Mouse (Mus musculus) midbrain, embryonic 10.5 days (tissue): ENCODE data around the gene Wfikkn1. TPM values are rescaled to one million over a fixed set of nuclear protein-coding genes. Genes with fewer than 3 reads are reported as not detected.

Source experiments
- DNase-seq: peaks from one replicate; pipeline ENCODE4 v3.0.0-alpha.2; 2017; ENCODE audit warnings: low spot score
- H3K27ac ChIP-seq: fragments of 300-500 bp; sonication (generic); replicated peaks from 2 replicates; pipeline ENCODE4 v1.5.1; 2016; ENCODE audit warnings: mild to moderate bottlenecking
- H3K27me3 ChIP-seq: fragments of 300-500 bp; sonication (generic); 2 replicates; pipeline ENCODE4 v1.6.1; 2016; ENCODE audit warnings: low read depth, mild to moderate bottlenecking; ENCODE audit not compliant: poor library complexity, severe bottlenecking
- H3K36me3 ChIP-seq: fragments of 300-500 bp; sonication (generic); 2 replicates; pipeline ENCODE4 v1.6.1; 2016; ENCODE audit warnings: mild to moderate bottlenecking, moderate library complexity
- H3K4me1 ChIP-seq: fragments of 300-500 bp; sonication (generic); 2 replicates; pipeline ENCODE4 v1.6.1; 2016
- H3K4me3 ChIP-seq: fragments of 300-500 bp; sonication (generic); 2 replicates; pipeline ENCODE4 v1.5.1; 2016; ENCODE audit warnings: mild to moderate bottlenecking, moderate library complexity
- H3K9me3 ChIP-seq: fragments of 300-500 bp; sonication (generic); replicated peaks from 2 replicates; pipeline ENCODE4 v1.6.1; 2016; ENCODE audit warnings: mild to moderate bottlenecking
- WGBS: fragments of 180-500 bp; shearing (Covaris S2); methylation state at CpG from one replicate; pipeline ENCODE4 v1.1.7; 2016; 5-methylcytosine and 5-hydroxymethylcytosine counted together
- polyA plus RNA-seq: library from polyadenylated mRNA; unstranded; fragments of >200 nt; fragmentation: Nextera tagmentation; extraction: Ambion mirVana; gene quantifications from 2 replicates; pipeline ENCODE4 v1.2.1, GENCODE M21; 2016

Wfikkn1 gene
- polyA plus RNA-seq, 1 experiment from 2014 or later: 19.7 TPM

DNA sequence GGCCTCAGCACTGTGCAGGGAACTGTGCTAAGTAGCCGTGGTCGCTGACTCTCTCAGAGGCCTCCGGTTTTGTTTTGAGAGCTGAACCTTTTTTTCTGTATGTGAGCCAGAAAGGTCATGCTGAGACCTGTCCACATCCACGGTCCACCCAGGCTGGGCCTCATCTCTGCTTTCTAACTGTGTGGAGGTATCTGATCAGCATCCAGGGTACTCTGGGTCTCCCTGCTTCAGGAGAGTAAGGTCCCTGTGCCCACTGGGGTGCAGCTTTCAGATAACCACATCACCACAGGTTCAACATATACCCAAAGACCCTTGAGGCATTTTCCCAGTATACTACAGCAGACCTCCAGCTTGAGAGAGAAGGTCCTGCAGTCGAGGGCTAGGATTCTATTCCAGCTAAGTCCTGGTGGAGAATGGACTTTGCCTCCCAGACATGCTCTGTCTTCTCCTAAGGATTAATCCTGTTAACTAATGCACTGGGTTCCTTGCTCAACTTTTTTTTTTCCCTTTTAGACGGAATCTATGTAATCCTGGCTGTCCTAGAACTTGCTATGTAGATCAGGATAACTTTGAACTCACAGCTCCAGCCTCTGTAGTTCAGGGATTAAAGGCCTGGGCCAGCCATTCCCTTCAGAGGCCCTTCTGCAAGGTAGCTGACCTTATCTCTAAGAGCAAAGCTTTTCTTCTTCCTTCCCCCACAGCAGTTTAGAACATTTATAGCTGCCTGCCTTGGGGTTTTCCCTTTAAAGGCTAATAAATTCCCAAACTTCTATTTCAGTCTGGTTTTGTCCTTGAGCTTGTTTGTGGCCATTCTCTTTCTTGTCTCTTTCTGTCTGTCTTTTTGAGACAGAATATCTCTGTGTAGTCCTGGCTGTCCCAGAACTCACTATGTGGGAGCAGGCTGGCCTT, 18.7 kb downstream of the Wfikkn1 start:
- 12% methylated on average over 6 of the region's 6 CpGs for WGBS
- Histone ChIP-seq H3K36me3 (peaks cover 22% of the 10 kb centered on the region), H3K4me3 (peak overlapping the region; percentile 76), H3K27ac (peak overlapping the region; percentile 95), H3K9me3 (no peaks in the 10 kb centered on the region), H3K4me1 (peaks cover 51% of the 10 kb centered on the region), H3K27me3 (no peaks in the 10 kb centered on the region)
- DNase-seq: no peak

DNA sequence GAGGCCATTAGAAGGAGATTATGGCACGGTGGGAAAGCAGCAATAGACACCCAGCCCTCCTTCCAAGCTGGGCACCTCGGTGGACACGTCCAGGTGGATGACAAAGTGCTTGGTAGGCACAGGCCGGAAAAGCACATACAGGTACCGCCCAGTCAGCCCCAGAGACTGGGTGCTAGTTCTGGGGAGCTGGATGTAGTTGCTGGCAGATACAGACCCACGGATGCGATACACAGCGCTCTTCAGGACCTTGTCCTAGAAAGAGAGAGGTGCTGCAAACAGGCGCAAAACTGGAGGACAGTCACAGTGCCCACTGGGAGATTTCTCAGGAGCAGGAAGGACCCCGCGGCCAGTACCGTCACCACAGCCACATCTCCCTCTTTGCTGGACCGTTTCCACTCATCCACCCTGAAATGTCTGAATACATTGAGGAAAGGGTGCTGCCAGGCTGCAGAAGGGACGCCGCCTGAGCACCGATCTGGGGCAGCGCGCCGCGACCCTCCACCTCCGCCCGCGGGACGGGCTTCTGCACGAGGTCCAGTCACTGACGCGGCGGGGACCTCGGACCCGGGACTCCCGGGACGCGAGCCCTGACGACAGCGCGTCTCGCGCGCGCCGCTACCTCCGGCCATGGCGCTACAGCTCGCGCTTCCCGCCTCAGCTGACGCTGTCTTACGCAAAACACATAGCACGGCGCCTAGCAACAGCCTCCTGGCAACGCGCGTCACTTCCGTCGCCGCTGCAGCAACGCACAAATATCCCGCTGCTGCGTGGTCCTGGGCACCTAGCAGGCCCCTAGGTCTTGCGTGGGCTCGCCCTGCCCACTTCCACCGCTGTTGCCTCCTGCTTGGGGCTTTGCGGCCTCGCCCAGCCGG, 19.6 kb downstream of the Wfikkn1 start, which contains the start of gene Wdr90:
TSS of gene Wdr90 (minus strand) at position 670 of the 872 bp plus-strand sequence.
- WGBS: 4% methylated on average over 65 of the region's 65 CpGs
- no peaks in the 10 kb centered on the region for H3K9me3 ChIP-seq
- no peaks in the 10 kb centered on the region for H3K27me3 ChIP-seq
- H3K27ac ChIP-seq: peak within 1 kb of the TSS; percentile 95
- peak within 1 kb of the TSS; percentile 76 for H3K4me3 ChIP-seq
- DNase-seq: peak; percentile 94
- H3K4me1 ChIP-seq: peaks cover 43% of the 10 kb centered on the region
- peaks cover 28% of the 10 kb centered on the region for H3K36me3 ChIP-seq

- 92% methylated on average over 6 of the region's 6 CpGs for WGBS
- Histone ChIP-seq H3K4me1 (peaks cover 40% of the 10 kb centered on the region), H3K27me3 (no peaks in the 10 kb centered on the region), H3K9me3 (no peaks in the 10 kb centered on the region), H3K27ac (peak overlapping the region; percentile 95), H3K36me3 (peaks cover 37% of the 10 kb centered on the region), H3K4me3 (peak overlapping the region; percentile 76)
- no peak for DNase-seq
Observed at GRCm38 (mm10) chr17:25860229-25860628, 20.4 kb downstream of the Wfikkn1 start.

- Histone ChIP-seq H3K4me3 (peak within 1 kb of the TSS; percentile 81), H3K9me3 (no peaks in the 10 kb centered on the region), H3K27ac (peak within 1 kb of the TSS; percentile 92), H3K36me3 (peaks cover 85% of the 10 kb centered on the region), H3K4me1 (peaks cover 26% of the 10 kb centered on the region), H3K27me3 (no peaks in the 10 kb centered on the region)
- peak; percentile 95 for DNase-seq
- WGBS: under 1% methylated on average over 21 of the region's 21 CpGs
Observed at GRCm38 (mm10) chr17:25844396-25844901, 36.2 kb downstream of the Wfikkn1 start, which contains the start of gene Rhot2. Rhot2 (minus strand) TSS chr17:25844851.

- Histone ChIP-seq H3K4me1 (peaks cover 29% of the 10 kb centered on the region), H3K27me3 (no peaks in the 10 kb centered on the region), H3K36me3 (peaks cover 85% of the 10 kb centered on the region), H3K9me3 (no peaks in the 10 kb centered on the region), H3K27ac (peak overlapping the region; percentile 92), H3K4me3 (peak overlapping the region; percentile 81)
- 5% methylated on average over 38 of the region's 38 CpGs for WGBS
- DNase-seq: no peak
Observed at GRCm38 (mm10) chr17:25843636-25844395, 36.8 kb downstream of the Wfikkn1 start.

DNA sequence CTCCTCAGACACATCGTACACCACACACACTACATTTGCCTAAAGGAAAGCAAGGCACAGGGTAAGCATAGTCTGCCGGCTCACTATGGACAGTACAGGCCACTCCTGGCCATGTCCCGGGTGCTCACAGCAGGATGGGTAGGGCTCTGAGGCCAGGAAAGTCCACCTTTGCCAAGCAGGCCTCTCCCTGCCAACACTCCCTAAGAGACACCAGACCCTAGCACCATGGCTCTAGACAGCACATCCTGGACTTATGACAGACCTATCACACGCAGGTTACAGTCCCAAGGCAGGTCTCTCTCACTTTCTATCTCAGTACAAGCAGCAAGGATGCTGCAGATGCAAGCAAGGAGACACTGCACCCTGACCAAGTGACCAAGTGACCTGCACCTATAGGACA, 37.5 kb downstream of the Wfikkn1 start:
- no peaks in the 10 kb centered on the region for H3K9me3 ChIP-seq
- 92% methylated on average over 4 of the region's 4 CpGs for WGBS
- peaks cover 85% of the 10 kb centered on the region for H3K36me3 ChIP-seq
- DNase-seq: no peak
- peak overlapping the region; percentile 92; the same call in 1 of the 2 replicates for H3K27ac ChIP-seq
- H3K4me3 ChIP-seq: peak overlapping the region; percentile 81
- peaks cover 33% of the 10 kb centered on the region for H3K4me1 ChIP-seq
- H3K27me3 ChIP-seq: no peaks in the 10 kb centered on the region

GRCm38 (mm10) chr17:25842509-25842908, 38.1 kb downstream of the Wfikkn1 start:
- Histone ChIP-seq H3K4me3 (peak overlapping the region; percentile 81; the same call in 1 of the 2 replicates), H3K27me3 (no peaks in the 10 kb centered on the region), H3K9me3 (no peaks in the 10 kb centered on the region), H3K4me1 (peaks cover 39% of the 10 kb centered on the region), H3K27ac (no peak overlapping the region), H3K36me3 (peaks cover 85% of the 10 kb centered on the region)
- DNase-seq: no peak
- 83% methylated on average over 3 of the region's 3 CpGs for WGBS

DNA sequence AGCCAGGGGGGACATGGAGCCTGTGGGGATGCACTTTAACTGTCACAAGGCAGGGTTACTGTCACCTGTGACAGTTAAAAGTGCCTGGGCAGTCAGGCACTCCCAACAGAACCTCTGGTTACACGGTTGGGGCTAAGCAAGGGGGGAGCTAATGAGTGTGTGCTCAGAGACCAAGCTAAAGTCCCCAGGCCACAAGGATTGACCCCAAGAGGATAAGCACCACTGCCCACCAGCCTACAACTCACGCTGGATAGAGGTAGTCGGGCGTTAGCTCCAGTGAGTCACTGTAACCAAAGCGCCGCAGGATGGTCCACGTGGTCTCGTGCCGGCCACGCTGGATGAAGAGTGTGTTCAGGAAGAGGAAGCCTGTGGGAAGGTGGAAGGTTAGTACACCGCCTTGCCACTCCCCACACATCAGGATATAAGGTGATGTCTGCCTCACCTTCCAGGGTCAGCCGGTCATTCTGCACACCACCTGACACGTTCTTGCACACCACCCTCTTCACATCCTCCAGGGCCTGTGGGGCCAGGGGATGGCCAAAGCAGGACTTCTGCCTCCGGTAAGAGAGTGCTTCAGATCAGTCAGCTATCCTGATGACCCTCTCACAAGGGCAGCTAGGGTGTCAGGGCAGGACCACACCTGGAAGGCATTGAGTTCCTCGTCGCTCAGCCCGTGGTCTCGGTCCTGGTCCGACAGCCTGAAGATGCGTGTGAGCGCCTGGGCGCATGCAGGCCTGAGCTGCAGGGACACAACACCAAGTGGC, 39.4 kb downstream of the Wfikkn1 start, which contains the start of gene Gm20683:
TSS of gene Gm20683 (minus strand) at position 647 of the 764 bp plus-strand sequence.
- no peak within 1 kb of the TSS for H3K27ac ChIP-seq
- no peaks in the 10 kb centered on the region for H3K27me3 ChIP-seq
- H3K4me3 ChIP-seq: 0 out of 2 replicates have a peak within 1 kb of the TSS, but pooled peaks have one; percentile 0
- peaks cover 51% of the 10 kb centered on the region for H3K4me1 ChIP-seq
- no peak for DNase-seq
- H3K9me3 ChIP-seq: no peaks in the 10 kb centered on the region
- 93% methylated on average over 22 of the region's 22 CpGs for WGBS
- peaks cover 75% of the 10 kb centered on the region for H3K36me3 ChIP-seq

GRCm38 (mm10) chr17:25840519-25840918, 40.1 kb downstream of the Wfikkn1 start:
- Histone ChIP-seq H3K4me3 (no peak overlapping the region), H3K27ac (no peak overlapping the region), H3K27me3 (no peaks in the 10 kb centered on the region), H3K4me1 (peaks cover 59% of the 10 kb centered on the region), H3K36me3 (peaks cover 75% of the 10 kb centered on the region), H3K9me3 (no peaks in the 10 kb centered on the region)
- no peak for DNase-seq
- WGBS: 94% methylated on average over 6 of the region's 6 CpGs

GRCm38 (mm10) chr17:25839455-25840235, 41.0 kb downstream of the Wfikkn1 start:
- peaks cover 76% of the 10 kb centered on the region for H3K36me3 ChIP-seq
- H3K27ac ChIP-seq: no peak overlapping the region
- peaks cover 61% of the 10 kb centered on the region for H3K4me1 ChIP-seq
- no peaks in the 10 kb centered on the region for H3K9me3 ChIP-seq
- H3K27me3 ChIP-seq: no peaks in the 10 kb centered on the region
- WGBS: 91% methylated on average over 14 of the region's 14 CpGs
- peak overlapping the region; percentile 18; the same call in 1 of the 2 replicates for H3K4me3 ChIP-seq
- DNase-seq: no peak

GRCm38 (mm10) chr17:25838904-25839303, 41.8 kb downstream of the Wfikkn1 start:
- WGBS: 92% methylated on average over 4 of the region's 4 CpGs
- Histone ChIP-seq H3K4me3 (no peak overlapping the region), H3K36me3 (peaks cover 80% of the 10 kb centered on the region), H3K4me1 (peaks cover 62% of the 10 kb centered on the region), H3K27ac (no peak overlapping the region), H3K9me3 (no peaks in the 10 kb centered on the region), H3K27me3 (no peaks in the 10 kb centered on the region)
- no peak for DNase-seq
